Mouse (Mus musculus): Measurements from ENCODE around the gene Usp3. TPM values are rescaled to one million over a fixed set of nuclear protein-coding genes. Genes with fewer than 3 reads are reported as not detected.
A peak's percentile ranks its signal among the peaks of the same experiment; 100 is the strongest.

The Usp3 gene
- polyA plus RNA-seq, 1 experiment = 15.2 TPM

DNA sequence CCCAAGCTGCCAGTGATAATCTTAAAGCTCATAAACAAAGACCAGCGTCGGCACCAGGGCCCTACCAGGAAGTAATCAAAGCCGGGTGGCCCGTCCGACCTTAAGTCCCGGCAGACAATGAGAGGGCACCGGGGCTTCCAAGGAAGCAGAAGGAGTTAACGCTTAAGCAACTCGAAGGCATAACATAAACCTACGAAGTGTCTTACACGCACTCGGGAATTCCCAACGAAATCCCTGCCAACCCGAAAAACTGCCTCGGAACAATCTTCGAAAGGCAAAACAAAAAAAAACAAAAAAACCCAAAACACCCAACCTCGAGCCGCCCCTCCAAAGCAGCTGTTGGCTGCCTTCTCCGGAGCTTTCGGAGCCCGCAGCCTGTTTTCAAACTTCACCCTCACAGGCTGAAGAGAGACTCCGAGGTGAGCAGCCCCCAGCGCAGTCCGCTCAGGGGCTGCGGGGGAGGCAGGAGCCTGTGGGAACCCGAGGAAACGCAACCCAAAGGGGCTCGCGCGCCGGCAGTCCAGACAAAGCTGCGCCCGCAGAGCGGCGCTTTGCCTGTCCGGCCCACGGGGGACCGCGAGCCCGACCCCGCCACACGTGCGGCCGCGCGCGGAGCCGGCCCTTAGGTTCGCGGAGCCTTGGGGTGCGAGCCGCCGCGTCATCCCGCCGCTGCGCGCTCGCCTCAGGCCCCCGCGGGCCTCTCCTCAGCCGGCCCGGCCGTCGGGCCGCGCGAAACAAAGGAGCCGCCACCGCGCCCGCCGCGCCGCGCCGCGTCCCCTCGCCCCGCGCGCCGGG, 894 bp downstream of the Usp3 start:
- no peak for TF ChIP-seq CTCF (IDR thresholded peaks at IDR 0.05; ENCODE audit: extremely low read depth, insufficient read depth, insufficient read length, insufficient replicate concordance)
- no peak for TF ChIP-seq POLR2A (IDR thresholded peaks at IDR 0.05; ENCODE audit: low read depth, low read length)

DNA sequence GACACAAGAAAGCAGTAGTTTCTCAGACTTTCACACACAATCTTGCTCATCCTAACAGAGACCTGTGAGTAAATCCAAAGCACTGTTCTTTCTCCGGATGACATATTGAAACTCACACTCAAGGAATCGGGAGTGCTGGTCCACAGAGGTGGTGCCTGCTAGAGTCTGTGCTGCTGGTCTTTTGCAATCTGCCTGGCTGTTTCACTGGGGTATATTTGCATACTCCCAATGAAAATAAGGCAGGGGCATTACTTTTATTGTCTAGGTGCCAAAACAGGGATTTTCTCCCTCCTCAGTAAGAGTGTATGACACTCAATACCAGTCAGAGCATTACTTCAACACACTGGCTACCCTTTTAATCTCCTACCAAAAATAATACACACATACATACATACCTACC, 2.9 kb downstream of the Usp3 start:
- no peak for DNase-seq (ENCODE audit: low read depth in 1 of 2, low spot score in 2 of 2)
- no peak overlapping the region for H3K27ac ChIP-seq (ENCODE audit: insufficient read depth, low read length)
- no peaks in the 10 kb centered on the region for H3K36me3 ChIP-seq (ENCODE audit: control insufficient read depth, insufficient read depth, low read length)
- H3K4me3 ChIP-seq (ENCODE audit: extremely low read depth, insufficient read depth, insufficient read length) = no peak overlapping the region
- H3K4me1 ChIP-seq (ENCODE audit: control insufficient read depth, insufficient read depth, insufficient read length) = peaks cover 14% of the 10 kb centered on the region
- WGBS = 74% methylated on average over 2 of the region's 2 CpGs
- TF ChIP-seq CTCF (IDR thresholded peaks at IDR 0.05; ENCODE audit: extremely low read depth, insufficient read depth, insufficient read length, insufficient replicate concordance) (no peak), POLR2A (IDR thresholded peaks at IDR 0.05; ENCODE audit: low read depth, low read length) (no peak)
- H3K27me3 ChIP-seq (ENCODE audit: control insufficient read depth, insufficient read depth, low read length) = no peaks in the 10 kb centered on the region

More for the DNA sequence above, 894 bp downstream of the Usp3 start:
- no peaks in the 10 kb centered on the region for H3K27me3 ChIP-seq (ENCODE audit: control insufficient read depth, insufficient read depth, low read length)
- H3K4me1 ChIP-seq (ENCODE audit: control insufficient read depth, insufficient read depth, insufficient read length) = peaks cover 18% of the 10 kb centered on the region
- H3K4me3 ChIP-seq (ENCODE audit: extremely low read depth, insufficient read depth, insufficient read length) = peak overlapping the region; percentile 100
- peak in 1 of 2 experiments; percentile 44 for DNase-seq (ENCODE audit: low read depth in 1 of 2, low spot score in 2 of 2)
- H3K27ac ChIP-seq (ENCODE audit: insufficient read depth, low read length) = peak overlapping the region; percentile 99
- under 1% methylated on average over 52 of the region's 83 CpGs for WGBS
- H3K36me3 ChIP-seq (ENCODE audit: control insufficient read depth, insufficient read depth, low read length) = no peaks in the 10 kb centered on the region

DNA sequence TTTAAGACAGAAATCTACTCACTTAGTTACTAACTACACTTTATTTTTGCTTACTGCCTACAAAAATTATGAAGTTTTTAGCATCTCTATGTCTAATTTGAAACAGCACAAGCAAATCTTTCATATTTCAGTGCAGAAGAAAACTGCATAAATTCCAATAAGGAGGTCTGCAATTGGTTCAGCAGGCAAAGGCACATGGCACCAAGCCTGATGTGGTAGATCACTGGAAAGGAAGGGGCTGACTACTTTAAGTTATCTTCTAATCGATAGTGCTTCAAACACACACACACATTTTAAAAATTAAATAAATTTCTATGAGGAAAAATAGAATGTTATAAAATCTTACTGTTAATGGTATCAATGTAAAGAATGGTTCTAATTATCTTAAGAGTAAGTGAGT, 5.9 kb downstream of the Usp3 start:
- DNase-seq (ENCODE audit: low read depth in 1 of 2, low spot score in 2 of 2) = no peak
- Histone ChIP-seq H3K4me1 (ENCODE audit: control insufficient read depth, insufficient read depth, insufficient read length) (peaks cover 9% of the 10 kb centered on the region), H3K4me3 (ENCODE audit: extremely low read depth, insufficient read depth, insufficient read length) (no peak overlapping the region), H3K36me3 (ENCODE audit: control insufficient read depth, insufficient read depth, low read length) (no peaks in the 10 kb centered on the region), H3K27me3 (ENCODE audit: control insufficient read depth, insufficient read depth, low read length) (no peaks in the 10 kb centered on the region), H3K27ac (ENCODE audit: insufficient read depth, low read length) (no peak overlapping the region)
- TF ChIP-seq CTCF (IDR thresholded peaks at IDR 0.05; ENCODE audit: extremely low read depth, insufficient read depth, insufficient read length, insufficient replicate concordance) = no peak
- no peak for TF ChIP-seq POLR2A (IDR thresholded peaks at IDR 0.05; ENCODE audit: low read depth, low read length)
- 62% methylated on average over 1 of the region's 1 CpGs for WGBS

GRCm38 (mm10) chr9:66586533-66586932, 6.4 kb downstream of the Usp3 start:
- H3K27me3 ChIP-seq (ENCODE audit: control insufficient read depth, insufficient read depth, low read length) = no peaks in the 10 kb centered on the region
- no peaks in the 10 kb centered on the region for H3K36me3 ChIP-seq (ENCODE audit: control insufficient read depth, insufficient read depth, low read length)
- no peak overlapping the region for H3K4me3 ChIP-seq (ENCODE audit: extremely low read depth, insufficient read depth, insufficient read length)
- WGBS = 9% methylated on average over 1 of the region's 1 CpGs
- DNase-seq (ENCODE audit: low read depth in 1 of 2, low spot score in 2 of 2) = no peak
- H3K4me1 ChIP-seq (ENCODE audit: control insufficient read depth, insufficient read depth, insufficient read length) = peaks cover 9% of the 10 kb centered on the region
- no peak for TF ChIP-seq CTCF (IDR thresholded peaks at IDR 0.05; ENCODE audit: extremely low read depth, insufficient read depth, insufficient read length, insufficient replicate concordance)
- TF ChIP-seq POLR2A (IDR thresholded peaks at IDR 0.05; ENCODE audit: low read depth, low read length) = no peak
- no peak overlapping the region for H3K27ac ChIP-seq (ENCODE audit: insufficient read depth, low read length)

DNA sequence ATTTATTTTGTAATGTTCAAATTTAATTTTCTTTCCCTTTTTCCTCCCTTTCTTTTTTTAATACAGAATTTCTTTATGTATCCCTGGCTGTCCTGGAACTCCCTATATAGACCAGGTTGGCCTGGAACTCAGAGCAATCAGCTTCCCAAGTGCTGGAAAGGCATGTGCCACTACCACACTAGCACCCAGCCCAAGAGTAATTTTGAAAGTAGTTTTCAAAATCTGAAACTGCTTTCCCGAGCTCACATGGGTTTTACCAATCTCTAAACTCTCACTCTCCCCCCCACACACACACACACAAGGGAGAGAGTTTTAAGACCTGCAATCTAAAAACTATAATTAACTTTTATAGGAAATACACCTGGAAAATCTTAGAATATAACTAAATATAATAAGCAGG, 7.8 kb downstream of the Usp3 start:
- no peak for DNase-seq (ENCODE audit: low read depth in 1 of 2, low spot score in 2 of 2)
- H3K4me3 ChIP-seq (ENCODE audit: extremely low read depth, insufficient read depth, insufficient read length) = no peak overlapping the region
- peaks cover 5% of the 10 kb centered on the region for H3K4me1 ChIP-seq (ENCODE audit: control insufficient read depth, insufficient read depth, insufficient read length)
- WGBS = 18% methylated on average over 1 of the region's 1 CpGs
- no peak for TF ChIP-seq POLR2A (IDR thresholded peaks at IDR 0.05; ENCODE audit: low read depth, low read length)
- no peak for TF ChIP-seq CTCF (IDR thresholded peaks at IDR 0.05; ENCODE audit: extremely low read depth, insufficient read depth, insufficient read length, insufficient replicate concordance)
- no peak overlapping the region for H3K27ac ChIP-seq (ENCODE audit: insufficient read depth, low read length)
- H3K27me3 ChIP-seq (ENCODE audit: control insufficient read depth, insufficient read depth, low read length) = no peaks in the 10 kb centered on the region
- H3K36me3 ChIP-seq (ENCODE audit: control insufficient read depth, insufficient read depth, low read length) = no peaks in the 10 kb centered on the region

- no peaks in the 10 kb centered on the region for H3K36me3 ChIP-seq (ENCODE audit: control insufficient read depth, insufficient read depth, low read length)
- H3K27ac ChIP-seq (ENCODE audit: insufficient read depth, low read length) = no peak overlapping the region
- peaks cover 3% of the 10 kb centered on the region for H3K4me1 ChIP-seq (ENCODE audit: control insufficient read depth, insufficient read depth, insufficient read length)
- no peak overlapping the region for H3K4me3 ChIP-seq (ENCODE audit: extremely low read depth, insufficient read depth, insufficient read length)
- no peaks in the 10 kb centered on the region for H3K27me3 ChIP-seq (ENCODE audit: control insufficient read depth, insufficient read depth, low read length)
- no peak for TF ChIP-seq POLR2A (IDR thresholded peaks at IDR 0.05; ENCODE audit: low read depth, low read length)
- TF ChIP-seq CTCF (IDR thresholded peaks at IDR 0.05; ENCODE audit: extremely low read depth, insufficient read depth, insufficient read length, insufficient replicate concordance) = no peak
- no peak for DNase-seq (ENCODE audit: low read depth in 1 of 2, low spot score in 2 of 2)
Observed at GRCm38 (mm10) chr9:66584176-66584575, 8.8 kb downstream of the Usp3 start.

DNA sequence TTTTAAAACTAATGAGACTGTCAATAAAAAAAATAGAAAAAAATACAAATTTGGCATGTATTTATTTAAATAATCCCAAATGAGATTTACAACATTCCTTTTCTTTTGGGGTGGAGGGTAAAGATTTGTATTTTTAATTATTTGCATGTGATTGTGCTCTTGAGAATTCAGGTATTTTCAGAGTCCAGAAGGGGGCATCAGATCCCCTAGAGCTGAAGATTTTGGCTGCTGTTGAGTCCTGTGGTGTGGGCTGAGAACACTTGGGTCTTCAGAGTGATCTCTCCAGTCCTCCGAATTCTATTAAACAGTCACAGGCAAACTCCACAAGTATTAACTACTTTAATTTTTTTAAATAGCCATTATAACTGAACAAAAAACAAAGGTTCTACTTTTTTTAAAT, 9.7 kb downstream of the Usp3 start:
- Histone ChIP-seq H3K36me3 (ENCODE audit: control insufficient read depth, insufficient read depth, low read length) (no peaks in the 10 kb centered on the region; the same call in 1 of the 2 replicates), H3K27me3 (ENCODE audit: control insufficient read depth, insufficient read depth, low read length) (no peaks in the 10 kb centered on the region), H3K27ac (ENCODE audit: insufficient read depth, low read length) (no peak overlapping the region), H3K4me1 (ENCODE audit: control insufficient read depth, insufficient read depth, insufficient read length) (peaks cover 7% of the 10 kb centered on the region), H3K4me3 (ENCODE audit: extremely low read depth, insufficient read depth, insufficient read length) (no peak overlapping the region)
- WGBS = 87% methylated on average over 1 of the region's 1 CpGs
- TF ChIP-seq POLR2A (IDR thresholded peaks at IDR 0.05; ENCODE audit: low read depth, low read length) (no peak), CTCF (IDR thresholded peaks at IDR 0.05; ENCODE audit: extremely low read depth, insufficient read depth, insufficient read length, insufficient replicate concordance) (peak; percentile 10; the same call in 1 of the 2 replicates)
- no peak for DNase-seq (ENCODE audit: low read depth in 1 of 2, low spot score in 2 of 2)

All from spleen, adult 2 months (tissue).